Mouse (Mus musculus): ENCODE measurements around the gene Arsg. TPM values are rescaled to one million over a fixed set of nuclear protein-coding genes. Genes with fewer than 3 reads are reported as not detected.

Gene Arsg
- polyA plus RNA-seq, 1 experiment = 0.51 TPM

DNA sequence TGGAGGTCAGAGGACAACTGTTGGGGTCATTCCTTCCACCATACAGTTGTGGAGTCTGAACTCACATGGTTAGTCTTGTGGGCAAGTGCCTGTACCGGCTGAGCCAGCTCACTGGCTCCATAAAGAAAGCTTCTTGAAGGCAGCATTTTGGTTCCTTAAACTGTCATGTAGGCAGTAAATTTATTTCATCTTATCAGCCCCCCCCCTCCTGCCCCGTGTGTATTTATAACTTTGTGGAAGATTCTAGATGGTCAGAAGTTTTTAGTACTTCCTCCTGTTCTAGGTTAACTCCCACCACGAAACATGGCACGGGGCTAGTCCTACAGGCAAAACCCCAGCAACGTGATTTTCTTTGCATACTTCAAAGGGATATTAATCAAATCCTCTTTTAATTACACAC is 51.7 kb downstream of the Arsg start:
- Histone ChIP-seq H3K27me3 (ENCODE audit: control insufficient read depth, insufficient read depth, insufficient read length) (no peaks in the 10 kb centered on the region), H3K79me3 (ENCODE audit: low read depth) (no peaks in the 10 kb centered on the region), H3K36me3 (ENCODE audit: control insufficient read depth, insufficient read depth) (no peaks in the 10 kb centered on the region), H3K79me2 (ENCODE audit: control insufficient read depth, insufficient read depth) (no peaks in the 10 kb centered on the region), H3ac (ENCODE audit: control insufficient read depth, insufficient read length, low read depth) (no peak overlapping the region), H3K4me3 (ENCODE audit: insufficient read depth, poor library complexity, severe bottlenecking) (no peak overlapping the region)
- TF ChIP-seq USF1 (IDR thresholded peaks at IDR 0.05; ENCODE audit: low read depth) = no peak
- TF ChIP-seq MAX (IDR thresholded peaks at IDR 0.05) = no peak
- TF ChIP-seq MYOG (IDR thresholded peaks at IDR 0.05; ENCODE audit: control insufficient read depth, extremely low read depth, insufficient read length) = no peak
- TF ChIP-seq FOSL1 (IDR thresholded peaks at IDR 0.05; ENCODE audit: insufficient read depth, low read length, poor library complexity, severe bottlenecking) = no peak
- TF ChIP-seq CTCF (IDR thresholded peaks at IDR 0.05; ENCODE audit: control insufficient read depth, insufficient read depth, insufficient read length) = no peak
- no peak for TF ChIP-seq MYOD1 (IDR thresholded peaks at IDR 0.05; ENCODE audit: control insufficient read depth, insufficient read length, low read depth)
- no peak for TF ChIP-seq CEBPB (IDR thresholded peaks at IDR 0.05; ENCODE audit: low read depth)

DNA sequence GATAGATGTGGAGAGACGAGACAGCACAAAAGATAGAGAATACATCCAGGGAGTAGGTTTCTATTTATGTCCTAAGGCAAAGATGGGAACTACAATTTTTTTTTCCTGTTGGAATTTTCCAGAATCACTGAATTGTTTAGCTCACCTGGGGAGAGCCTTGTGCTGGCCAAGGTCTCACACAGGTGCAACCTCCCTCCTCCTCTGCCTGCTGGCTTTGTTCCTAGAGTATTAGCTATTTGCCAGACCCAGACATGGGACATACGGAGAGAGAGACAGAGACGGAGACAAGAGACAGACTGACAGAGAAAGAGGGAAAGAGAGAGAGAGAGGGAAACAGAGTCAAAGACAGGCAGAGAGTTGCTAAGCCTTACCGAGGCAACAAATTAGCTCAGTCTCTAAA is 52.4 kb downstream of the Arsg start:
- Histone ChIP-seq H3K27me3 (ENCODE audit: control insufficient read depth, insufficient read depth, insufficient read length) (no peaks in the 10 kb centered on the region), H3K79me3 (ENCODE audit: low read depth) (no peaks in the 10 kb centered on the region), H3K4me3 (ENCODE audit: insufficient read depth, poor library complexity, severe bottlenecking) (no peak overlapping the region), H3ac (ENCODE audit: control insufficient read depth, insufficient read length, low read depth) (no peak overlapping the region), H3K36me3 (ENCODE audit: control insufficient read depth, insufficient read depth) (no peaks in the 10 kb centered on the region), H3K79me2 (ENCODE audit: control insufficient read depth, insufficient read depth) (no peaks in the 10 kb centered on the region)
- TF ChIP-seq CEBPB (IDR thresholded peaks at IDR 0.05; ENCODE audit: low read depth) = no peak
- TF ChIP-seq MYOD1 (IDR thresholded peaks at IDR 0.05; ENCODE audit: control insufficient read depth, insufficient read length, low read depth) = no peak
- no peak for TF ChIP-seq FOSL1 (IDR thresholded peaks at IDR 0.05; ENCODE audit: insufficient read depth, low read length, poor library complexity, severe bottlenecking)
- no peak for TF ChIP-seq USF1 (IDR thresholded peaks at IDR 0.05; ENCODE audit: low read depth)
- no peak for TF ChIP-seq CTCF (IDR thresholded peaks at IDR 0.05; ENCODE audit: control insufficient read depth, insufficient read depth, insufficient read length)
- no peak for TF ChIP-seq MYOG (IDR thresholded peaks at IDR 0.05; ENCODE audit: control insufficient read depth, extremely low read depth, insufficient read length)
- TF ChIP-seq MAX (IDR thresholded peaks at IDR 0.05) = no peak

DNA sequence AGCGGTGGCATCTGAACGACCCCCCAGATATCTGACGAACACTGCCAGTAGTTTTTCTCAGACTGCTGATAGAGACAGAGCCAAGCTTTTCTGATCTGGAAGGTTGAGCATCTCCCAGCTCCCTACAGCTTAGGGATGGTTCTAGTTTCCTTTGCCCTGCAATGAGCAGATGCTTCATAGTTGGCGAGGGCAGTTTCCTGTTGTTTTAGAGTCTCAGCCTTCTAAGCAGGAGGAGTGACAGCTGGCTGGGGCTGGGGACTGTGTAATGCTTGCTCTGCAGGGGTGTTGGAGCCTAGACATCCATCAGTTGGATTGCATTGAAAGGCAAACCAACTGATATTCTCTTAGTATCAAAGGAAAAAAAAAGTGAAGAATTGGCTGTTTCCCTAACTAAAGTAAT is 56.9 kb downstream of the Arsg start:
- Histone ChIP-seq H3K79me3 (ENCODE audit: low read depth) (no peaks in the 10 kb centered on the region), H3K36me3 (ENCODE audit: control insufficient read depth, insufficient read depth) (no peaks in the 10 kb centered on the region), H3K27me3 (ENCODE audit: control insufficient read depth, insufficient read depth, insufficient read length) (no peaks in the 10 kb centered on the region), H3K4me3 (ENCODE audit: insufficient read depth, poor library complexity, severe bottlenecking) (no peak overlapping the region), H3K79me2 (ENCODE audit: control insufficient read depth, insufficient read depth) (no peaks in the 10 kb centered on the region), H3ac (ENCODE audit: control insufficient read depth, insufficient read length, low read depth) (no peak overlapping the region)
- no peak for TF ChIP-seq FOSL1 (IDR thresholded peaks at IDR 0.05; ENCODE audit: insufficient read depth, low read length, poor library complexity, severe bottlenecking)
- no peak for TF ChIP-seq MAX (IDR thresholded peaks at IDR 0.05)

DNA sequence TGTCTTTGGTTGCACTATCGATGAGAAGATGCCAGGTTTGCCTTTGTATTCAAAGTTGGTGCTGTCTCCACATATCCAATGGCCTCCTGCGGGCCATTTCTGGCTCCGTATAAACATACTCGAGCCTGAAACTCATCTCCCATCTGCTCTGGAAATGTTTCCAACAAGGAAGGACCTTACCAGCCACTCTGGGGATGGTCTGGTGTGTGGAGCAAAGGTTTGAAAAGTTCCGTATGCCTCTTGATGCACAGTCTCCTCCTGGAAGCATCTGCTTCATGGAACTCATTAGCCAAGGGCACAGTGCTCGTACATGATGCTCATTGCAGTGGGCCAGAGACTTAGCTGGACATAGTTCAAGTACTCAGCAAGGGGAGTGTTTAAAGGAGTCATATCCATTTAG is 62.8 kb downstream of the Arsg start:
- H3ac ChIP-seq (ENCODE audit: control insufficient read depth, insufficient read length, low read depth) = no peak overlapping the region
- no peak overlapping the region for H3K4me3 ChIP-seq (ENCODE audit: insufficient read depth, poor library complexity, severe bottlenecking)
- no peaks in the 10 kb centered on the region for H3K27me3 ChIP-seq (ENCODE audit: control insufficient read depth, insufficient read depth, insufficient read length)
- no peaks in the 10 kb centered on the region for H3K79me3 ChIP-seq (ENCODE audit: low read depth)
- H3K36me3 ChIP-seq (ENCODE audit: control insufficient read depth, insufficient read depth) = no peaks in the 10 kb centered on the region
- H3K79me2 ChIP-seq (ENCODE audit: control insufficient read depth, insufficient read depth) = no peaks in the 10 kb centered on the region
- TF ChIP-seq CTCF (IDR thresholded peaks at IDR 0.05; ENCODE audit: control insufficient read depth, insufficient read depth, insufficient read length) (no peak), MAX (IDR thresholded peaks at IDR 0.05) (no peak), MYOG (IDR thresholded peaks at IDR 0.05; ENCODE audit: control insufficient read depth, extremely low read depth, insufficient read length) (no peak), USF1 (IDR thresholded peaks at IDR 0.05; ENCODE audit: low read depth) (no peak), FOSL1 (IDR thresholded peaks at IDR 0.05; ENCODE audit: insufficient read depth, low read length, poor library complexity, severe bottlenecking) (no peak), MYOD1 (IDR thresholded peaks at IDR 0.05; ENCODE audit: control insufficient read depth, insufficient read length, low read depth) (no peak), CEBPB (IDR thresholded peaks at IDR 0.05; ENCODE audit: low read depth) (no peak)

DNA sequence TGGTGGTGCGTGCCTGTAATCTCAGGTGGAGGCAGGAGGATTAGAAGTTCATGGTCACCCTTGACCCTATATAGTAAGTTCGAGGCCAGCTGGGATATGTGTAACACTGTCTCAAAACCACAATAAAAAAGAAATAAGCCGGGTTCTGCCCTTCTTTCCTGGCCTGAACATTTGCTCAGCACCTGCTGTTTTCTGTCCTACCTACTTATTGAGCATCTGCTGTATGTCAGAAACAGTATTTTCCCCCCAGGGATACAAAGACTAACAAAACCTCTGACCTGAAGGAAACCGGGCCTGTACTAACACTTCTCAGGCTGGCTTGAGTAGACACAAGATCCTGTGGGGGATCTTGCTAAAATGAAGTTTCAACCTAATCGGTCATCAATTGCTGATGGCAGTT is 63.8 kb downstream of the Arsg start:
- Histone ChIP-seq H3K79me2 (ENCODE audit: control insufficient read depth, insufficient read depth) (no peaks in the 10 kb centered on the region), H3ac (ENCODE audit: control insufficient read depth, insufficient read length, low read depth) (no peak overlapping the region), H3K79me3 (ENCODE audit: low read depth) (no peaks in the 10 kb centered on the region), H3K27me3 (ENCODE audit: control insufficient read depth, insufficient read depth, insufficient read length) (no peaks in the 10 kb centered on the region), H3K36me3 (ENCODE audit: control insufficient read depth, insufficient read depth) (no peaks in the 10 kb centered on the region), H3K4me3 (ENCODE audit: insufficient read depth, poor library complexity, severe bottlenecking) (no peak overlapping the region)
- TF ChIP-seq MYOG (IDR thresholded peaks at IDR 0.05; ENCODE audit: control insufficient read depth, extremely low read depth, insufficient read length) = no peak
- TF ChIP-seq MYOD1 (IDR thresholded peaks at IDR 0.05; ENCODE audit: control insufficient read depth, insufficient read length, low read depth) = no peak
- no peak for TF ChIP-seq USF1 (IDR thresholded peaks at IDR 0.05; ENCODE audit: low read depth)
- TF ChIP-seq FOSL1 (IDR thresholded peaks at IDR 0.05; ENCODE audit: insufficient read depth, low read length, poor library complexity, severe bottlenecking) = no peak

DNA sequence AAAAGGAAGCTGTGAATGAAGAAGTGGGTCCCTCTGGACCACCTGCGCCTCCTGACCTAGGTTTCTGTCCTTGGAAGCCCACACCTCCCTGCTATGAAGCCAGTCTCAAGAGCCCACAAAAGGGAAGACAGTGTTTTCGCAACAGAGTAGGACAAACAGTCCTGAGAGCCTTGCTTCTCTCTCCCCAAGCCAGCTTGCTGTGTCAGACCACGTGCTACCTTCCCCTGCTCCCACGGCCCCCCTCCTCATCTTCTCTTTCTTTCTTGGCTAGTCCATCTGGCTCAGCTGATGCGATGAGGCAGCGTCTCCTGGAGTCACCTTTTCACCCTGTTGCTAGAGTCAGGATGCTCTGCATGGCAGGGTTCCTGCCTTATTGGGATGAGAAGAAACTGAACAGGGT is 66.1 kb downstream of the Arsg start:
- no peak overlapping the region for H3ac ChIP-seq (ENCODE audit: control insufficient read depth, insufficient read length, low read depth)
- no peaks in the 10 kb centered on the region for H3K27me3 ChIP-seq (ENCODE audit: control insufficient read depth, insufficient read depth, insufficient read length)
- no peaks in the 10 kb centered on the region for H3K79me2 ChIP-seq (ENCODE audit: control insufficient read depth, insufficient read depth)
- TF ChIP-seq MYOG (IDR thresholded peaks at IDR 0.05; ENCODE audit: control insufficient read depth, extremely low read depth, insufficient read length) = no peak
- TF ChIP-seq FOSL1 (IDR thresholded peaks at IDR 0.05; ENCODE audit: insufficient read depth, low read length, poor library complexity, severe bottlenecking) = no peak
- no peak for TF ChIP-seq MAX (IDR thresholded peaks at IDR 0.05)
- no peak for TF ChIP-seq CEBPB (IDR thresholded peaks at IDR 0.05; ENCODE audit: low read depth)
- TF ChIP-seq CTCF (IDR thresholded peaks at IDR 0.05; ENCODE audit: control insufficient read depth, insufficient read depth, insufficient read length) = no peak
- H3K4me3 ChIP-seq (ENCODE audit: insufficient read depth, poor library complexity, severe bottlenecking) = no peak overlapping the region
- H3K36me3 ChIP-seq (ENCODE audit: control insufficient read depth, insufficient read depth) = no peaks in the 10 kb centered on the region
- no peaks in the 10 kb centered on the region for H3K79me3 ChIP-seq (ENCODE audit: low read depth)
